Mouse (Mus musculus) megakaryocyte-erythroid progenitor cell, adult 5 weeks (primary cell): Measurements from ENCODE around the gene Prkaa2. TPM values are rescaled to one million over a fixed set of nuclear protein-coding genes. Genes with fewer than 3 reads are reported as not detected.

Experiments used
- polyA plus RNA-seq: library from polyadenylated mRNA; stranded (reverse); fragments of >175 nt; gene quantifications from 2 replicates; pipeline ENCODE4 v1.2.3, GENCODE M21; 2012

The Prkaa2 gene
- 0.09 and 0.10 TPM in 2 replicates for polyA plus RNA-seq

DNA sequence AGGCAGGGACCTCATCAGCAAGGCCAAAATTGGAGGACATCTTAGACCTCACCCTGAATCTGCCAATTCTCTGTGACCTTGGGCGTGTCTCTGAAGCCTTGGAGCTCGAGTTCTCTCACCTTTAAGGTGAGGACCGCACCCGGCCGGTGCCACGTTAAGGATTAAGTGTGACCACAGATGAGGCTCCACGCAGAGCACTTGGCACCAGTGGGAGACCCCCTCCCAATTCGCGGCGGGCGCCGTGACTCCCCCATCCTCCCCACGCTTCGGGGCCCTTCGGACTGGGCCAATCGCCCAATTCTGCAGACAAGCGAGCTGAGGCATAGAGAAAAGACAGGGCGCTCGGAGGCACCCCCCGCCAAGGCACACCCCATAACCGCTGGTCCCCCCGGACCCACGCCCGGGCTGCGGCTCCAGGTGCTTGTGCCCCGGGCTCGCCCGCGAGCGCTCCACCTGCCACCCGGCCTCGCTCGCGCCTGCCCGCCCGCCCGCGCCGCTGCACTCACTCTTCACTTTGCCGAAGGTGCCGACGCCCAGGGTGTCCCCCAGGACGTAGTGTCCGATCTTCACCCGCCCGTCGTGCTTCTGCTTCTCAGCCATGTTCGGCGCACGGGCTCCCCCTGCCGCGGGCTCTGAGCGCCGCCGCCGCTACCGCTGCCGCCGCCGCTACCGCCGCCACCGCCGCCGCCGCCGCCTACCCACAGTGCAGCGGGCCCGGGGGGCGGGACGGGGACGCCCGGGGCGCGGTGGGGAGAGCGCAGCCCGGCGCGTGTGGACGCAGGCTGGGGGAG is at the start of gene Prkaa2:
Gene Prkaa2 (minus strand): TSS at position 692 of the 791 bp plus-strand sequence.

DNA sequence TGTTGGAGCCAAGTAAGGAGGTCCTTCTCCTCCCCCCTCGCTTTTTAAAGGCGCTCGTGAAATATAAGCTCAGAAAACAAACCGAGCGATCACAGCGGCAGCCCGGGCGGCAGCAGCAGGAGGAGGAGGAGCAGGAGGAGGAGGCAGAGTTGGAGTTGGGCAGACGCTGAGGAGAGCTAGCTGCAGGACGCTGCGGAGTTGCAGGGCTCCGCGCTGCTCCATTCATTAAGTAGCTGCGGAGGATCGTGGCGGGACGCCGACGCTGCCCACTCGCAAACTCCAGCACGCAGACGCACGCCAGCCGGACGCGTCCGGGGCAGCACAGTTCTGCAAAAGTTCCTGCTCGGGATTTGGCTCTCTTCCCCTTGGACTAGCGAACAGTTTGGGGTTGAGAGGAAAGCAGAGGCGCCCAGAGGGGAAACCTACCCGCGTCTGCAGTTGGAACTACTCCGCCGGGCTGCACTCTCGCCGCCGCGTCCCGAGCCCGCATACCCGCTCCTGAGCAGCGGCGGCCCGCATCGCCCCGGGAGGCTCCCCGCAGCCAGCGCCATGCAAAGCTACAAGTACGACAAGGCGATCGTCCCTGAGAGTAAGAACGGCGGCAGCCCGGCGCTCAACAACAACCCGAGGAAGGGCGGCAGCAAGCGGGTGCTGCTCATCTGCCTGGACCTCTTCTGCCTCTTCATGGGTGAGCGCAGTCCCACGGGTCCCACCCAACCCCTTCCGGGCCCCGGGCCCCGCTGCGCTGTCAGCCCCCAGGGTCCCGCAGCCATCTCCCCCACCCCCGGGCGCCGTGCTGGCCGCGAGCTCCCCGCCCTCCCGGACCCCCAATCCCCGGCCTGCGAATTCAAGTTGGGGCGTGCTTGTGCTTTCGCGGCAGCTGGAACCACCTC is 47.8 kb upstream of the Prkaa2 start, which contains the start of gene Plpp3:
Gene Plpp3 (plus strand): TSS at position 72 of the 893 bp plus-strand sequence.

Other genes starting within 250 kb of the Prkaa2 start
- gene C8a, start 233.5 kb downstream of the Prkaa2 start, polyA plus RNA-seq: not detected in 2 replicates
- gene Fyb2, start 196.4 kb downstream of the Prkaa2 start, polyA plus RNA-seq: 0.19 TPM in 1 of 2 replicates, not detected in the other
- 0.44 and 0.48 TPM in 2 replicates for gene Plpp3, start 47.5 kb upstream of the Prkaa2 start, polyA plus RNA-seq